Comparison of ENCODE assay signal across 8 mouse cellular contexts in genomic region chr1:171252415-171252814, GRCm38 (mm10). TPM values are rescaled to one million over a fixed set of nuclear protein-coding genes. Genes with fewer than 3 reads are reported as not detected.
A peak's percentile ranks its signal among the peaks of the same experiment; 100 is the strongest.
DNase-seq lines count a peak whose midpoint lies in the region; ATAC-seq and TF ChIP-seq lines count a peak whose summit lies in the region.

No protein-coding gene starts in this region.

- DNase-seq in gastrocnemius, adult 2 months: peak; percentile 19
- DNase-seq in gastrocnemius, adult 8-10 months (ENCODE audit: low spot score in 2 of 2): no peak
- DNase-seq in neural tube, embryonic 11.5 days (ENCODE audit: low spot score): no peak
- DNase-seq in neural tube, embryonic 10.5 days (ENCODE audit: extremely low spot score, low spot score): no peak
- DNase-seq in limb, embryonic 14.5 days (ENCODE audit: low spot score): peak; percentile 30
- DNase-seq in embryo, embryonic 10.5 days (ENCODE audit: low spot score): no peak
- DNase-seq in urinary bladder, postnatal 4 days (ENCODE audit: low spot score in 2 of 2): no peak
- DNase-seq in urinary bladder, adult 2 months (ENCODE audit: low spot score): no peak

- H3K27me3 ChIP-seq in neural tube, embryonic 11.5 days (ENCODE audit: control insufficient read depth, insufficient read depth, low read length): no peaks in the 10 kb centered on the region
- no peaks in the 10 kb centered on the region for H3K27me3 ChIP-seq in limb, embryonic 14.5 days (ENCODE audit: control insufficient read depth, insufficient read depth, low read length)

- H3K4me2 ChIP-seq in neural tube, embryonic 11.5 days (ENCODE audit: low read depth): peak overlapping the region; percentile 36
- peak overlapping the region; percentile 70 for H3K4me2 ChIP-seq in limb, embryonic 14.5 days (replicated peaks; ENCODE audit: low read depth, low read length, severe bottlenecking)

- H3K27ac ChIP-seq in gastrocnemius, adult 2 months: peak overlapping the region; percentile 97
- 0 out of 2 replicates have a peak overlapping the region, but pooled peaks have one; percentile 39 for H3K27ac ChIP-seq in neural tube, embryonic 11.5 days (ENCODE audit: low read depth, low read length)
- H3K27ac ChIP-seq in limb, embryonic 14.5 days (replicated peaks; ENCODE audit: low read depth, low read length): peak overlapping the region; percentile 94

- TF ChIP-seq POLR2A in limb, embryonic 14.5 days (IDR thresholded peaks at IDR 0.05; ENCODE audit: borderline replicate concordance, extremely low read depth, insufficient read depth, insufficient read length): no peak

- no peak for ATAC-seq in neural tube, embryonic 11.5 days (ENCODE audit: insufficient read depth, low FRiP score, low TSS enrichment)
- ATAC-seq in limb, embryonic 14.5 days (ENCODE audit: low FRiP score, low read depth): peak; percentile 4

- 0 out of 2 replicates have a peak overlapping the region, but pooled peaks have one; percentile 14 for H3K9ac ChIP-seq in neural tube, embryonic 11.5 days (ENCODE audit: low read length)
- H3K9ac ChIP-seq in limb, embryonic 14.5 days (ENCODE audit: low read depth, low read length, severe bottlenecking): peak overlapping the region; percentile 52

- H3K9me3 ChIP-seq in neural tube, embryonic 11.5 days (ENCODE audit: control insufficient read depth, low read length): no peaks in the 10 kb centered on the region
- no peaks in the 10 kb centered on the region for H3K9me3 ChIP-seq in limb, embryonic 14.5 days (ENCODE audit: control insufficient read depth, low read length)

- H3K4me1 ChIP-seq in neural tube, embryonic 11.5 days (ENCODE audit: control insufficient read depth, insufficient read depth, low read length): peaks cover 30% of the 10 kb centered on the region
- peaks cover 40% of the 10 kb centered on the region for H3K4me1 ChIP-seq in limb, embryonic 14.5 days (ENCODE audit: control insufficient read depth, insufficient read depth, low read length)

- no peak for TF ChIP-seq CTCF in gastrocnemius, adult 2 months (IDR thresholded peaks at IDR 0.05)

- WGBS in neural tube, embryonic 11.5 days: 61% methylated on average over 17 of the region's 17 CpGs
- WGBS in limb, embryonic 14.5 days: 37% methylated on average over 17 of the region's 17 CpGs

- H3K36me3 ChIP-seq in neural tube, embryonic 11.5 days (ENCODE audit: control insufficient read depth, insufficient read depth, low read length): no peaks in the 10 kb centered on the region
- peaks cover 23% of the 10 kb centered on the region for H3K36me3 ChIP-seq in limb, embryonic 14.5 days (ENCODE audit: control insufficient read depth, insufficient read depth, low read length)

- H3K4me3 ChIP-seq in gastrocnemius, adult 2 months: peak overlapping the region; percentile 75
- H3K4me3 ChIP-seq in neural tube, embryonic 11.5 days (ENCODE audit: low read depth, low read length): 0 out of 2 replicates have a peak overlapping the region, but pooled peaks have one; percentile 22
- peak overlapping the region; percentile 39 for H3K4me3 ChIP-seq in limb, embryonic 14.5 days (replicated peaks; ENCODE audit: low read length)

- intact Hi-C loops in gastrocnemius, adult 2 months (cut with DNase I): no loop called here

RNA-seq across cellular contexts. Expression of gene Ndufs2, which starts 1.2 kb away (rescaled TPM):
- total RNA-seq in gastrocnemius, adult 2 months (2021): 1,000 to 10,000 TPM; 1,014 to 1,063 TPM
- total RNA-seq in gastrocnemius, adult 8-10 months (2022): 100 to 1,000 TPM; 830 to 997 (median 868) TPM
- polyA plus RNA-seq in neural tube, embryonic 11.5 days (2014; fragmentation: Nextera tagmentation; extraction: Ambion mirVana): 242 and 286 TPM in 2 replicates
- polyA plus RNA-seq in limb, embryonic 14.5 days (2012; rRNA removed): 148 and 151 TPM in 2 replicates
- polyA plus RNA-seq in limb, embryonic 14.5 days (2014; fragmentation: Nextera tagmentation; extraction: Ambion mirVana): 216 and 234 TPM in 2 replicates
- 110 and 141 TPM in 2 replicates for polyA plus RNA-seq in urinary bladder, adult 2 months (2012; rRNA removed)

RNA-seq across cellular contexts. Expression of gene Adamts4, which starts 2.2 kb away (rescaled TPM):
- under 1 TPM; 0.15 to 0.73 TPM for total RNA-seq in gastrocnemius, adult 2 months (2021)
- under 1 TPM in 2 of 4 experiments, not detected in 2; 0.09 to 0.36 TPM for total RNA-seq in gastrocnemius, adult 8-10 months (2022)
- polyA plus RNA-seq in neural tube, embryonic 11.5 days (2014; fragmentation: Nextera tagmentation; extraction: Ambion mirVana): 4.7 and 5.0 TPM in 2 replicates
- 8.6 and 11.7 TPM in 2 replicates for polyA plus RNA-seq in limb, embryonic 14.5 days (2012; rRNA removed)
- polyA plus RNA-seq in limb, embryonic 14.5 days (2014; fragmentation: Nextera tagmentation; extraction: Ambion mirVana): 10.1 and 10.6 TPM in 2 replicates
- 0.43 and 0.46 TPM in 2 replicates for polyA plus RNA-seq in urinary bladder, adult 2 months (2012; rRNA removed)

RNA-seq across cellular contexts. Expression of gene B4galt3, which starts 17.7 kb away (rescaled TPM):
- total RNA-seq in gastrocnemius, adult 2 months (2021): 10 to 100 TPM; 12.1 to 12.5 TPM
- 10 to 100 TPM in 2 of 4 experiments, 1 to 10 TPM in 2; 8.7 to 14.1 (median 10.9) TPM for total RNA-seq in gastrocnemius, adult 8-10 months (2022)
- 67.4 and 70.6 TPM in 2 replicates for polyA plus RNA-seq in neural tube, embryonic 11.5 days (2014; fragmentation: Nextera tagmentation; extraction: Ambion mirVana)
- polyA plus RNA-seq in limb, embryonic 14.5 days (2012; rRNA removed): 87.2 and 111 TPM in 2 replicates
- polyA plus RNA-seq in limb, embryonic 14.5 days (2014; fragmentation: Nextera tagmentation; extraction: Ambion mirVana): 68.7 and 72.5 TPM in 2 replicates
- polyA plus RNA-seq in urinary bladder, adult 2 months (2012; rRNA removed): 71.4 and 74.6 TPM in 2 replicates

RNA-seq across cellular contexts. Expression of gene Fcer1g, which starts 18.2 kb away (rescaled TPM):
- 1 to 10 TPM; 2.5 to 6.1 TPM for total RNA-seq in gastrocnemius, adult 2 months (2021)
- total RNA-seq in gastrocnemius, adult 8-10 months (2022): 1 to 10 TPM in 3 of 4 experiments, under 1 TPM in 1; 0.85 to 3.1 (median 2.3) TPM
- 14.4 and 15.0 TPM in 2 replicates for polyA plus RNA-seq in neural tube, embryonic 11.5 days (2014; fragmentation: Nextera tagmentation; extraction: Ambion mirVana)
- polyA plus RNA-seq in limb, embryonic 14.5 days (2012; rRNA removed): 49.7 and 65.5 TPM in 2 replicates
- polyA plus RNA-seq in limb, embryonic 14.5 days (2014; fragmentation: Nextera tagmentation; extraction: Ambion mirVana): 85.7 and 91.4 TPM in 2 replicates
- 64.8 and 72.7 TPM in 2 replicates for polyA plus RNA-seq in urinary bladder, adult 2 months (2012; rRNA removed)

RNA-seq across cellular contexts. Expression of gene Apoa2, which starts 27.6 kb away (rescaled TPM):
- under 1 TPM in 1 of 2 experiments, not detected in 1; 0.59 TPM for total RNA-seq in gastrocnemius, adult 2 months (2021)
- 1 to 10 TPM in 2 of 4 experiments, not detected in 2; 1.5 to 6.1 TPM for total RNA-seq in gastrocnemius, adult 8-10 months (2022)
- polyA plus RNA-seq in neural tube, embryonic 11.5 days (2014; fragmentation: Nextera tagmentation; extraction: Ambion mirVana): 4.6 and 4.9 TPM in 2 replicates
- 4.7 and 8.1 TPM in 2 replicates for polyA plus RNA-seq in limb, embryonic 14.5 days (2012; rRNA removed)
- polyA plus RNA-seq in limb, embryonic 14.5 days (2014; fragmentation: Nextera tagmentation; extraction: Ambion mirVana): 1.6 and 1.9 TPM in 2 replicates
- 1.0 and 1.8 TPM in 2 replicates for polyA plus RNA-seq in urinary bladder, adult 2 months (2012; rRNA removed)

Comparison
In these comparisons a context has a peak if more than half of its experiments do, and no peak if none do; other contexts are left out.
1. DNase-seq: peak in gastrocnemius, adult 2 months (single experiment) and limb, embryonic 14.5 days (single experiment); none in gastrocnemius, adult 8-10 months (0 of 2), neural tube, embryonic 11.5 days (single experiment), neural tube, embryonic 10.5 days (single experiment), embryo, embryonic 10.5 days (single experiment), urinary bladder, postnatal 4 days (0 of 2) and urinary bladder, adult 2 months (single experiment).
2. H3K27ac ChIP-seq: peak in every context shown above with its lines; median percentile 97 in gastrocnemius, adult 2 months; 94 in limb, embryonic 14.5 days; 39 in neural tube, embryonic 11.5 days.
3. H3K4me3 ChIP-seq: peak in every context shown above with its lines; median percentile 75 in gastrocnemius, adult 2 months; 39 in limb, embryonic 14.5 days; 22 in neural tube, embryonic 11.5 days.